Mouse (Mus musculus): Measurements from ENCODE around the gene Nxpe3.
A peak's percentile ranks its signal among the peaks of the same experiment; 100 is the strongest.

Gene Nxpe3

DNA sequence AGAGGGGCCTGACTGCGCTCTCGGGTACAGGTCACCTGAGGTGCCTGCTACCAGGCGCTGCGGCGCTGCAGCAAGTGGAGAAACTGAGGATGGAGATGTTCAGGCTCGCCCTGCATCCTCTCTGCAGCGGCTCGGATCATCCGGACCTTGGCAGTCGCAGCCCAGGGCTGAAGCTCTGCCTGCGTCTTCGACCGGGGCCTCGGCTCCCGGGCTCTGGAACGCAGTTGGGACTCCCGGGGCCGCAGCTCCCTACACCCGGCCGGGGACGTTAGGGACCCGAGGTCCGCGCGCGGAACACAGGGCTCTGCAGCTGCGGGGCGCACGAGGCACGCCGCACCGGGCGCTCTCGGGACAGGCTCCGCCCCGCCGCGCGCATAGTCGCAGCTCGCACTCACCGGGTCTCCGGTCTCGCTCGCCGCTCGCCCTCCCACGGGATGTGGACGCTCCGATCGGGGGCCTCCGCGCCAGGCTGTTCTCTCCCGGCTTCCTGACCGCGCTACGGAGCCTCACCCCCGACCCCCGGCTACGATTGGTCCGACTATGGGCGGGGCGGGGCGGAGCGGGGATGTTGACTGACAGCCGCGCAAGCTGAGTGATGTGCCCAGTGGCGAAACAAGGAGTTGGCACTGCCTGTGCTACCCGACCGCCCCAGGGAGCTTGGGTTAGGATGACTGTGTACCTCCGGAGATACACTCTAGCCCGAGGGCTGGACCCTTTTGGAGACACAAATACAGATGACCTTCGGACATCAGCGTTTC, at the start of gene Nxpe3:
TSS of gene Nxpe3 (minus strand) at position 393 of the 758 bp plus-strand sequence.
- DNase-seq (ENCODE audit: low read depth, low spot score), result peak; percentile 94

DNA sequence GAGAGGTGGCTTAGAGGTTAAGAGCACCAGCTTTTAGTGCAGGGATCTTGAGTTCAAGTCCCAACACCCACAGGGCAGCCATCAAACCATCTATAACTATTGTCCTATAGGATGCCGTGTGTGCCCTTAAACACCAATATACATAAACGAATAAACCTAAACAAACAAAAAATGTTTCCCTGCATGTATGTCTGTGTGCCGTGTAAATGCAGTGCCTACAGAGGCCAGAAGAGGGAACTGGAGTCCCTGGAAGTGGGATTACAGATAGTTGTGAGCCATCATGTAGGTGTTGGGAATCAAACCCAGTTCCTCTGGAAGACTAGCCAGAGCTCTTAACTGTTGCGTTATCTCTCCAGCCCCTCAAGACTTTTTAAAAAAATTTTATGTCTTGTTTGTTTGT, 45.7 kb upstream of the Nxpe3 start:
- DNase-seq (ENCODE audit: low read depth, low spot score), result peak; percentile 49

DNA sequence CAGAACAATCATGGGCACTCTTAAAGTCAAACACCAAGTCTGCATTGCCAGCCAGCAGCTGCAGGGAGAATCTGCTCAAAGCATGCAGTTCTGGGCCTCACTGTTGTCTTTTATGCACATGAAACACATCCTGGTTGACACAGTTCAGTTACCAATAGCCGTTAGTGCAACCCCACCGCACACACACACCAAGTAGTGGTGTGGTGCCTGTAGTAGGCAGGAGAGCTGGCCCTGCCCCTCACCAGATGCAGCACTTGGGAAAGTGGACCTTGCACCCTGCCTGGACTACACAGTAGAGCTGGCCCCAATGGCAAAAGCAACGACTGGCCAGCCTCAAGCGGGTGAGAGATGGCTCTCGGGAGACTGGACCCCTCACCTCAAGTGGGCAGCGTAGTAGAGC, 44.6 kb upstream of the Nxpe3 start:
- no peak for DNase-seq (ENCODE audit: low read depth, low spot score)

DNA sequence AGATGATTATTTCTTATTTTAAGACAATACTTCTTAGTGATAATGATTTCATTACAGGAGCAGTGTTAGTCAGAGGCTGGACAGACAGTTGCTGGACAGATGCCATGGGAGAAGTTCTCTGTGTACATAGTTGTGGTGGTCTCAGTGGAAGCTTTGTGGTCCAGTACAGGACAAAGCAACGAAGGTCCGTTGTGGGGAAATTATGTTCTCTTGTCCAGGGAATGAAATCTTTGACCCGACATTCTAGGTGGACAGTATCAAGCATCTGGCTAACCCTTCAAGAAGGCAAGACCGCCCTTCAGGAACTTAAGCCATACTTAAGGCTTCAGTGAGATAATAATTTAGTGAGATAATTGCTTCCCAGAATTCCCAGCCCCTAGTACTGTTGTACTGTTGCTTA, 43.7 kb upstream of the Nxpe3 start:
- no peak for DNase-seq (ENCODE audit: low read depth, low spot score)

DNA sequence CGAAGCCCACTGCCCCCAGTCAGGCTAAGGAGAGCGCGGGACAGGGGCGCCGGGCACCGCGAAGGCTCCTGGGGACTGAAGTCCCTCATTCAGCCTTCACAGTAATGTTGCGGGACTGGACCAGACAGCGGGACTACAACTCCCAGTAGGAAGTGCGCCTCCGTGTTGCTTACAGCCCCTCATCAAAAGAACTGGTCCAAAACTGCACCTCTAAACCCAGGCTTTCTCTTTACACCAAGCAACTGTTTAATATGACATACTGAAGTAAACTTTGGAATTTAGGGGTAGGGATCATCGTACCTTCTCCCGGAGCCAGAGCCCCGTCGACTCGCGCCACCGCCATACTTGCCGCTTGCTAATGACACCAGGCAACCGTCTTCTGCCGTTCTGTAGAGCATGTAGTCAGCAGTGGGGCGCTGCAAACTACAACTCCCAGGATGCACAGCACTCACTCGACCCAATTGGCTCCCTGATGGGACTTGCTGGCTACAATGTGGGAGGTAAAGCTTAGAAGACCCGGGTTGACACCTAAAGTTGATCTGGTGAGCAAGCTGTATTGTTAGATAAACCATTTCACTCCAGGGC, 39.5 kb upstream of the Nxpe3 start, which contains the start of gene Cep97:
TSS of gene Cep97 (minus strand) at position 403 of the 585 bp plus-strand sequence.
- DNase-seq (ENCODE audit: low read depth, low spot score), result peak; percentile 96

DNA sequence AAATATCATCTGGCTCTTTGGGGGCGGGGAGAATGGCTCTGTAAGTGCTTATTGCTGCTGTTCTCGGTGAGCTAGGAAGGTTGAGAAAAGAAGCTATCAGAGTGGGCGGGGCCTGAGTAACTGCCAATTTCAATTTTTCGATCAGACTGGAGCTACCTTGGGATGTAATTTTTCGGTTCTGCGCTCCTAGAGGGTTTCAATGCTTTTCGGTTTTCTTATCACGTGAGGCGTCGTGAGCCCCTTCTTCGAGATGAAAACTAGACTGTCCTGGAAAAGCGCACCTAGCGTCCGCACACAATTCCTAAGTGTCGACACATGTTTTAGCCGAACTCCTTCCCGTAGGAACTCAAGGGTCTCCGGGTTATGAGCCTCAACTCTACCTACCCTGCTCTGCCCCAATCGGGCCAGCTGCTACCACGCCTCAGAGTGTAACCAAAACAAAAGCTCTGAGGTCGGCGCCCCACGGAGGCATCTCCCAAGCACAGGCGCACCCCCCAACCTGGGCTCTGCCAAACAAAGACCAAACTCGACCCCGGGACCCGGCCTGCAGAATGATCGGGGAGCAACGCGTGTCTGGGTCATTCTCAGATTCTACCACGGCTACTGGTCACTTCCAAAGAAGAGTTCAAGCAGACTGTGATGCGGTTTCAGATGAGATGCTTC, 38.7 kb upstream of the Nxpe3 start:
- DNase-seq (ENCODE audit: low read depth, low spot score), result peak; percentile 32

DNA sequence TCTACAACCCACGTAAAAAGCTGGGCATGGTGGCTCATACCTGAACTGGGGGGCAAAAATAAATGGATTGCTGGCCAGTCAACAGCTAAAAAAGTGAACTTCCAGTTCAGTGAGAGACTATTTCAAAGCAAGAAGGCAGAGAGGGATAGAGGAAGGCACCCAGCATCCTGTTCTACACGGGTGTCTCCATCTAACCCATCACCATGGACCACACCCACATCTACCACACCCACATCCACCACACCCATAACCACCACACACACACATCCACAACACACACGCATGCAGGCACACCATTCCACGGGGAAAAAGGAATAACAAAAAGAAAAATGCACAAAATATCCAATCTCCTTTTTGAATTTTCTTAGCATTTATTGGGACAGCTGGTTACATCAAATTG, 28.9 kb upstream of the Nxpe3 start:
- DNase-seq (ENCODE audit: low read depth, low spot score), result no peak

DNA sequence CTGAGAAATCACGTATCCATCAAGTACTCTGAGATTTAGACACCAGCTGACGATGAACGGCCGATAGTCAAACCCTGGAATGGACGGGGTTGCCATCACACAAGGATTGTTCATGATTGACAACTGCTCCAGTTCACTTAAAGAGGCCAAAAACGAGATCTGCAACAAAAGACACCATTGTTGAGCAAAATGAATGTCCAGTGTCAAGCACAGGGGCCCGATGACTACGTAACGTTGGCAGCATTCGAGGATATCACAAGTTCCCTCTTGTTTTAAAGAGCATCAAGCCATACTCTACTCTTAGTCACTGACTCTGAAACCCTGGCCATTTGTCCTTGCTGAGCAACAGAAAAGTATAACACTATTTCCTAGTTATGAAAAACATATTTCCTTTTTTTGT, 27.0 kb upstream of the Nxpe3 start:
- no peak for DNase-seq (ENCODE audit: low read depth, low spot score)

- no peak for DNase-seq (ENCODE audit: low read depth, low spot score)
Observed at GRCm38 (mm10) chr16:55914716-55915115, 19.6 kb upstream of the Nxpe3 start.

- no peak for DNase-seq (ENCODE audit: low read depth, low spot score)
Observed at GRCm38 (mm10) chr16:55910208-55910793, 15.2 kb upstream of the Nxpe3 start.

GRCm38 (mm10) chr16:55906928-55907679, 12.0 kb upstream of the Nxpe3 start:
- no peak for DNase-seq (ENCODE audit: low read depth, low spot score)

DNA sequence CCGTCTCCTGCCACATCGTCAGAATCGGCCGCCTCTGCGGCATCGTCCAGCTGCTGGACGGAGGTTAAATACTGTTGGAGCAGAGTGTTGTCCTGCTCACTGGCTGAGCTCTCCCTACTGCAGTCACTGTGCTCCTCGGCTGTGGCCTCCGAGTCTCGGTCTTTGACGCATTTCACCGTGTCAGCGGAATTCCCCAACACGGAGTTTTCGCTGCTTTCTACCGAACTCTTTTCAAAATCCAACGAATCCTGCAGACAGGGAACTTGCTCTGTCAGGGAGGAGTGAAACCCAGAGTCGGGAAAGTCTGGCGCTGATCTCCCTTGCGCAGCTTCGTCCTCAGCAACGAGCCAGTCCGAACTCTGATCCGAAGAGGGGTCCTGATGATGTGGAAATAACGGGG, 10.3 kb upstream of the Nxpe3 start:
- no peak for DNase-seq (ENCODE audit: low read depth, low spot score)

- DNase-seq (ENCODE audit: low read depth, low spot score), result no peak
Observed at GRCm38 (mm10) chr16:55901839-55902756, 7.0 kb upstream of the Nxpe3 start.

DNA sequence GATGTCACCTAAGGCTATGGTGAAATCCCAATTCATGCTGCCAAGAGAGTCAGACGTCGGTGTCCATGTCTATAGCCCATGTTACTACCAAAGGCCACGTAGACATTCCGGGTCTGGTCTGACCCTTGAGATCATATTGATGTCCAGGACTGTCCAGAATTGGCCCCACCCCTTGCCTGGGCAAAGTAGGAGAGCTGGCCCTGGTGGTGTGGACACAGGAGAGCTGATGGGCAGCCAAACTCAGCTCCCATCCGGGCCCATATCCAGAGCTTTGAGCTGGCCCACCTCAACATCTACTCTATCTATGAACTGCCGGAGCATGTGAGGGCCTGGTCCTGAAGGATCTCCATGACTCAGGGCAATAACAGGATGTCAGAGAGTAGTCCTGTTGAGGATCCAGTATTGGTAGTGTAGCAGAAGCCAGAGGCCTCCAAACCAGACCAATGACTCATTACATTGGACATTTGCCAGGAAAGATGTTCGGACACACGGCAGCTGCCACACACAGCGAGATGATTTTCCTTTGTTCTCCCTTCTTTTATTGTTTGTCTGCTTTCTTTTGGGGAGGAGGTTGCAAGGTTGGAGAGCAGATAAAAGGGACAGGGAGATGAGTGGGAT, 3.4 kb upstream of the Nxpe3 start:
- no peak for DNase-seq (ENCODE audit: low read depth, low spot score)

- DNase-seq (ENCODE audit: low read depth, low spot score), result peak; percentile 40
Observed at GRCm38 (mm10) chr16:55895651-55896095, 588 bp upstream of the Nxpe3 start.

GRCm38 (mm10) chr16:55894536-55894892, 571 bp downstream of the Nxpe3 start:
- no peak for DNase-seq (ENCODE audit: low read depth, low spot score)

- no peak for DNase-seq (ENCODE audit: low read depth, low spot score)
Observed at GRCm38 (mm10) chr16:55893410-55894107, 1.5 kb downstream of the Nxpe3 start.

DNA sequence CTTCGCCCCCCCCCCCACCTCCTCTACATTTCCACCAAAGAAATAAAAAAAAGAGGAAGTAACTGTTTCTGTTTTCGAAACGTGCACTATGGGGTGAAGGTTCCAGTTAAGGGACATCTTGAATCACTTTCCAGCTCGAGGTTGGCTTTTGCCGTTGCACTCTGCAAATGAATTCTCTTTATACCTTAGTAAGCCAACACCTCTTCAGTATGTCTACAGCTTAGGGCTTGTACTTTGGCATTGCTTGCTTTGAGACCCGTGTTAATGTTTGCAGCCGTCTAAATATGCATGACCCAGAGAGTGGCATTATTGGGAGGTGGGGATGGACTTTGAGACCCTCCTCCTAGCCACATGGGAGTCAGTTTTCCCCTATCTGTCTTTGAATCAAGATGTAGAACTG, 2.6 kb downstream of the Nxpe3 start:
- DNase-seq (ENCODE audit: low read depth, low spot score), result no peak

GRCm38 (mm10) chr16:55891346-55891745, 3.7 kb downstream of the Nxpe3 start:
- no peak for DNase-seq (ENCODE audit: low read depth, low spot score)
